Mouse (Mus musculus): ENCODE data around the gene Rin2. TPM values are rescaled to one million over a fixed set of nuclear protein-coding genes. Genes with fewer than 3 reads are reported as not detected.

Rin2 gene
- total and polyA plus RNA-seq, 3 experiments, result 0.05 to 0.10 (median 0.08) TPM

DNA sequence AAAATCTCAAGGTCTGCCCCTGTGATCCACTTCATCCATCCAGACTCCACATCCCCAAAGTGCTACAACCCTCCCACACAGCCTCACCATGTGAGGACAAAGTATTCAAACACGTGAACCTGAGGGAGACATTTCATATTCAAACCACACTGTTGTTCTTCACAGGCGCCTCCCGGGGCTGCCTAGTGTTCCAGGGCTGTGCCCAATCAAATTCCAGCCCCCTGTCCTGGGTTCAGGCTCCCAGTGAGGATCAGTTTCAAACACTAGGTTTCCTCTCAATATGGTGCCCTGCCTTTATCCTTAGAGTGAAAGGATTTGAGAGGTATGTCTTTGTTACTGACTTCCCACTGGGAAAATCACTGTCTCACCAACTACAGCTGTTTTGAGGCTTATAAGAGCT is 18.9 kb upstream of the Rin2 start:
- H3K9me3 ChIP-seq (replicated peaks; ENCODE audit: low read length), result no peaks in the 10 kb centered on the region
- no peaks in the 10 kb centered on the region for H3K27me3 ChIP-seq (replicated peaks)
- no peak overlapping the region for H3K4me3 ChIP-seq (replicated peaks in 1 of 3; ENCODE audit: low read depth in 2 of 3, low read length in 2 of 3, poor library complexity in 1 of 3)
- H3K4me1 ChIP-seq (ENCODE audit: control insufficient read depth in 1 of 2, insufficient read depth in 2 of 2), result no peaks in the 10 kb centered on the region
- H3K79me2 ChIP-seq (replicated peaks; ENCODE audit: control insufficient read depth, extremely low read depth, insufficient read depth, poor library complexity, severe bottlenecking), result no peaks in the 10 kb centered on the region
- H3K36me3 ChIP-seq (replicated peaks in 1 of 2; ENCODE audit: control insufficient read depth in 1 of 2, insufficient read depth in 1 of 2, low read length in 1 of 2), result no peaks in the 10 kb centered on the region
- H3K4me2 ChIP-seq (ENCODE audit: insufficient read depth, low read depth, poor library complexity, severe bottlenecking), result no peak overlapping the region
- H3K9ac ChIP-seq (ENCODE audit: insufficient read depth, low read depth), result no peak overlapping the region
- dilution Hi-C loops (cut with MboI; ENCODE audit: extremely low pct_ligation_motif_present, extremely low pct_unique_long_range_greater_than_20kb, low sequenced_read_pairs) (no loop called here), in situ Hi-C loops (cut with MboI; ENCODE audit: low pct_ligation_motif_present, low pct_unique_long_range_greater_than_20kb, low sequenced_read_pairs) (no loop called here)
- TF ChIP-seq MAFK (IDR thresholded peaks at IDR 0.05; ENCODE audit: insufficient replicate concordance, low read length) (no peak), MAX (IDR thresholded peaks at IDR 0.05; ENCODE audit: low read length) (no peak), RCOR1 (conservative IDR thresholded peaks at IDR 0.05; ENCODE audit: low read depth, low read length) (no peak), MYC (IDR thresholded peaks at IDR 0.05; ENCODE audit: low read depth, low read length) (no peak), ZMIZ1 (IDR thresholded peaks at IDR 0.05; ENCODE audit: low read depth, low read length) (no peak)
- H3K27ac ChIP-seq (ENCODE audit: insufficient read depth, low read depth), result no peak overlapping the region
- DNase-seq (ENCODE audit: extremely low read depth), result no peak

DNA sequence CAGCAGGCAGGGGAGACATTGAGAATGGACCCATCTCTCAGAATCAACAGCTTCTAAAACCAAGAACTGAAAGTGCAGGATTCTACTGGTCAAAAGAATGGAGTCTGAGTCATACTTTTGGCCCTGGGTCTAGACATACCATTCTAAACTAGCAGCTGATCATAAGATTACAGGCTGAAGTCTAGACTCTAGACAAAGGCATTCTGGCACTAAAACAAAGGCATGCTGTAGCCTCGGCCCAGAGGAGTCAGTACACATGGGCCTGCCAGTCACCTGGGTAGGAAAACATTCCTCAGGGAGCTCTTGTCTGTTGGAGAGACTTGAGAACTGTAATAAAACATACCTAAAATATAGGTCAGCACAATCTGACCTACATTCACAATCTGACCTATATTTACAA is 18.3 kb upstream of the Rin2 start:
- Histone ChIP-seq H3K36me3 (replicated peaks in 1 of 2; ENCODE audit: control insufficient read depth in 1 of 2, insufficient read depth in 1 of 2, low read length in 1 of 2) (no peaks in the 10 kb centered on the region), H3K4me3 (replicated peaks in 1 of 3; ENCODE audit: low read depth in 2 of 3, low read length in 2 of 3, poor library complexity in 1 of 3) (no peak overlapping the region), H3K27ac (ENCODE audit: insufficient read depth, low read depth) (no peak overlapping the region), H3K4me2 (ENCODE audit: insufficient read depth, low read depth, poor library complexity, severe bottlenecking) (no peak overlapping the region), H3K4me1 (ENCODE audit: control insufficient read depth in 1 of 2, insufficient read depth in 2 of 2) (no peaks in the 10 kb centered on the region), H3K9ac (ENCODE audit: insufficient read depth, low read depth) (no peak overlapping the region), H3K79me2 (replicated peaks; ENCODE audit: control insufficient read depth, extremely low read depth, insufficient read depth, poor library complexity, severe bottlenecking) (no peaks in the 10 kb centered on the region), H3K9me3 (replicated peaks; ENCODE audit: low read length) (no peaks in the 10 kb centered on the region), H3K27me3 (replicated peaks) (no peaks in the 10 kb centered on the region)
- dilution Hi-C loops (cut with MboI; ENCODE audit: extremely low pct_ligation_motif_present, extremely low pct_unique_long_range_greater_than_20kb, low sequenced_read_pairs) (no loop called here), in situ Hi-C loops (cut with MboI; ENCODE audit: low pct_ligation_motif_present, low pct_unique_long_range_greater_than_20kb, low sequenced_read_pairs) (no loop called here)
- no peak for DNase-seq (ENCODE audit: extremely low read depth)
- TF ChIP-seq POLR2A (IDR thresholded peaks at IDR 0.05; ENCODE audit: low read depth, low read length) (no peak), SMC3 (IDR thresholded peaks at IDR 0.05; ENCODE audit: low read depth, low read length) (no peak), JUN (IDR thresholded peaks at IDR 0.05; ENCODE audit: insufficient read depth, low read depth, low read length) (no peak), TCF12 (IDR thresholded peaks at IDR 0.05; ENCODE audit: low read depth, low read length) (no peak), IRF4 (IDR thresholded peaks at IDR 0.05; ENCODE audit: low read depth, low read length) (no peak), PAX5 (IDR thresholded peaks at IDR 0.05; ENCODE audit: low read length) (no peak), USF1 (IDR thresholded peaks at IDR 0.05; ENCODE audit: low read depth, low read length) (no peak)

GRCm38 (mm10) chr2:145661242-145661641 is 13.8 kb upstream of the Rin2 start:
- in situ Hi-C loops (cut with MboI; ENCODE audit: low pct_ligation_motif_present, low pct_unique_long_range_greater_than_20kb, low sequenced_read_pairs), result no loop called here
- Histone ChIP-seq H3K27me3 (replicated peaks) (no peaks in the 10 kb centered on the region), H3K4me3 (replicated peaks in 1 of 3; ENCODE audit: low read depth in 2 of 3, low read length in 2 of 3, poor library complexity in 1 of 3) (no peak overlapping the region), H3K4me1 (ENCODE audit: control insufficient read depth in 1 of 2, insufficient read depth in 2 of 2) (no peaks in the 10 kb centered on the region), H3K4me2 (ENCODE audit: insufficient read depth, low read depth, poor library complexity, severe bottlenecking) (no peak overlapping the region), H3K79me2 (replicated peaks; ENCODE audit: control insufficient read depth, extremely low read depth, insufficient read depth, poor library complexity, severe bottlenecking) (no peaks in the 10 kb centered on the region), H3K27ac (ENCODE audit: insufficient read depth, low read depth) (no peak overlapping the region), H3K9ac (ENCODE audit: insufficient read depth, low read depth) (no peak overlapping the region), H3K36me3 (replicated peaks in 1 of 2; ENCODE audit: control insufficient read depth in 1 of 2, insufficient read depth in 1 of 2, low read length in 1 of 2) (no peaks in the 10 kb centered on the region), H3K9me3 (replicated peaks; ENCODE audit: low read length) (no peaks in the 10 kb centered on the region)
- TF ChIP-seq CTCF (conservative IDR thresholded peaks at IDR 0.05 in 1 of 2, IDR thresholded peaks at IDR 0.05 in 1 of 2; ENCODE audit: low read depth in 2 of 2, low read length in 2 of 2) (no peak), ETS1 (conservative IDR thresholded peaks at IDR 0.05; ENCODE audit: low read depth, low read length) (no peak), ELF1 (IDR thresholded peaks at IDR 0.05; ENCODE audit: low read depth, low read length) (no peak), CHD2 (IDR thresholded peaks at IDR 0.05; ENCODE audit: low read length) (no peak), SIN3A (IDR thresholded peaks at IDR 0.05; ENCODE audit: low read length) (no peak), UBTF (IDR thresholded peaks at IDR 0.05; ENCODE audit: low read depth, low read length) (no peak), USF2 (conservative IDR thresholded peaks at IDR 0.05; ENCODE audit: low read depth, low read length) (no peak), EP300 (IDR thresholded peaks at IDR 0.05; ENCODE audit: low read length) (no peak), TBP (conservative IDR thresholded peaks at IDR 0.05; ENCODE audit: low read depth, low read length) (no peak), MYC (IDR thresholded peaks at IDR 0.05; ENCODE audit: low read depth, low read length) (no peak), ZKSCAN1 (IDR thresholded peaks at IDR 0.05; ENCODE audit: borderline replicate concordance, low read depth, low read length) (no peak), ZNF384 (IDR thresholded peaks at IDR 0.05; ENCODE audit: low read depth, low read length) (no peak), ZMIZ1 (IDR thresholded peaks at IDR 0.05; ENCODE audit: low read depth, low read length) (no peak), POLR2A (IDR thresholded peaks at IDR 0.05; ENCODE audit: low read depth, low read length) (no peak), JUND (conservative IDR thresholded peaks at IDR 0.05; ENCODE audit: low read depth, low read length) (no peak), RAD21 (IDR thresholded peaks at IDR 0.05; ENCODE audit: low read depth, low read length) (no peak), IRF4 (IDR thresholded peaks at IDR 0.05; ENCODE audit: low read depth, low read length) (no peak), GABPA (IDR thresholded peaks at IDR 0.05; ENCODE audit: insufficient replicate concordance, low read depth, low read length) (no peak), TCF12 (IDR thresholded peaks at IDR 0.05; ENCODE audit: low read depth, low read length) (no peak), NRF1 (IDR thresholded peaks at IDR 0.05; ENCODE audit: low read depth, low read length) (no peak)
- no peak for DNase-seq (ENCODE audit: extremely low read depth)
- dilution Hi-C loops (cut with MboI; ENCODE audit: extremely low pct_ligation_motif_present, extremely low pct_unique_long_range_greater_than_20kb, low sequenced_read_pairs), result no loop called here
